Mouse (Mus musculus) ES-Bruce4 (cell line): ENCODE data around the gene H2afz.

Experiments
- CTCF ChIP-seq: IDR thresholded peaks from one replicate; pipeline ENCODE4 v1.8.1; 2011; ENCODE audit warnings: low read depth, low read length
- EP300 ChIP-seq: IDR thresholded peaks from 2 replicates; pipeline ENCODE4 v1.6.1; 2011; ENCODE audit warnings: low read depth, low read length; ENCODE audit not compliant: insufficient read depth
- POLR2A ChIP-seq: IDR thresholded peaks from one replicate; pipeline ENCODE4 v1.8.1; 2011; ENCODE audit warnings: low read length; ENCODE audit not compliant: insufficient read depth

DNA sequence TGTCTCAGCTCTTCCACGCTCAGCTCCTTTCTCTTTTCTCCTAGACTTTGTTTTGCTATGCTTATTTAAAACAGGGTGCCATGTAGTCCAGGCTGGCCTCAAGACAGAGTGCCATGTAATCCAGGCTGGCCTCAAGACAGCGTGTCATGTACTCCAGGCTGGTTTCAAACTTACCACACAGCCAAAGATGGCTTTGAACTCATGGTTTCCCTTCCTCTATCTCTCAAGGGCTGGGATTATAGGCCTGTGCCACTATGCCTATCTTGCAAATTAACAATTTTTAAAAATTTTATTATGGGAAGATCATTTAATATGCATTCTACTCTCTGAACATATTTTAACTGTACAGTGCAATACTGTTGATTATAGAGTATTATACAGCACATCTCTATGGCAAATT, 33.1 kb upstream of the H2afz start:
- TF ChIP-seq EP300 (no peak), CTCF (no peak), POLR2A (no peak)
